Mouse (Mus musculus) embryonic fibroblast, embryonic 13.5 days (primary cell): ENCODE measurements around the gene Slc28a1. TPM values are rescaled to one million over a fixed set of nuclear protein-coding genes. Genes with fewer than 3 reads are reported as not detected.
"Not testable (repeated sequence)": the region's sequence is repeated elsewhere in the genome, so short reads cannot be mapped to it uniquely, and the experiment has no call there.

Source experiments
- H3K27ac ChIP-seq: 2 replicates; pipeline ENCODE4 v1.5.1; 2012; ENCODE audit warnings: low read length, control low read depth, inconsistent platforms; ENCODE audit not compliant: insufficient read depth
- H3K4me1 ChIP-seq: 2 replicates; pipeline ENCODE4 v1.6.1; 2011; ENCODE audit warnings: low read length; ENCODE audit not compliant: control insufficient read depth, insufficient read depth
- H3K4me3 ChIP-seq: 2 replicates; pipeline ENCODE4 v1.5.1; 2011; ENCODE audit warnings: mild to moderate bottlenecking, control low read depth, low read length; ENCODE audit not compliant: insufficient read depth
- CTCF ChIP-seq: IDR thresholded peaks from 2 replicates; pipeline ENCODE4 v1.5.1; 2011; ENCODE audit warnings: mild to moderate bottlenecking, control low read depth, low read length, moderate library complexity, borderline replicate concordance; ENCODE audit not compliant: insufficient read depth
- POLR2A ChIP-seq: IDR thresholded peaks from 2 replicates; pipeline ENCODE4 v1.6.1; 2011; ENCODE audit warnings: low read depth, mild to moderate bottlenecking, control low read depth, low read length, moderate library complexity
- polyA plus RNA-seq: library from polyadenylated mRNA; stranded (reverse); fragments of >200 nt; gene quantifications from 2 replicates; pipeline ENCODE4 v1.2.4, GENCODE M21; 2011; ENCODE audit warnings: low read depth; ENCODE audit not compliant: missing spikeins, insufficient read length

Slc28a1 gene
- polyA plus RNA-seq, 1 experiment = not detected

DNA sequence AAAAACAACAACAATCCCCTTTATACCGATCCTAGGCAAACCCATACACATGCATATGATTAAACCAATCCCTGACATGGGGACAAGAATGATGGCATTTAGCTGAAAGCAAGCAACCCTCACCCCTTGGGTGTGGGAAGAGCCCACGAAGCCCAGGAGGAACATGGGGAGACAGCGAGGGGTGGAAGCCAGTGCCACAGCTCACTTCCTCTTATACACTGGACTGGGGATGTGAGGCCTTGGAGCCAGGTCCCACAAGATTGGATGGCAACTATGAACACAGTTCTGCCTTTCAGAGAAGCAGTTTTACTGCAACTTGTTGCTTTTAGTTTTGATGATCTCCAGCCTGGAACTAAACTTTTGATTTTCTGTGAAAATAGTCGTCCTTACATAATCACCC, 85.2 kb downstream of the Slc28a1 start:
- peaks cover 3% of the 10 kb centered on the region for H3K4me1 ChIP-seq
- H3K27ac ChIP-seq = no peak overlapping the region
- no peak overlapping the region for H3K4me3 ChIP-seq
- TF ChIP-seq POLR2A (no peak), CTCF (no peak)

DNA sequence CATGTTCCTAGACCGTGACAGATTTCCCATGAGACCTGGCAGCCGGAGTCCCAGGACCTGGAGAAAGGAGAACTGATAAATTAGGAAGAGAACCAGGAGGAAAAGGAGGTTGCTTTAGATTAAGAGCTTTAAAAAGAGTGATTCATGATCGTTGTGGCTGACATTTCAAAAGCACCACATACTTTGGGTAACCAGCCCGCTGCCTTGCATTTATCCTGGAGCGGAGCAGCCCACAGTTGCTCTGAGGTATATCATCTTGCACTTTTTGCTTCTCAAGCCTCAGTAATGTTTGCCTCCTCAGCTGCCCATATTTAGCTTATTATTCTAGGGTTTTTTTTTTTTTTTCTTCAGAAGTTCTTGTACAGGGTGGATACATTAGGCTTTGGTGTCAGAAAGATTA, 87.8 kb downstream of the Slc28a1 start:
- H3K4me3 ChIP-seq = no peak overlapping the region
- no peak for TF ChIP-seq CTCF
- TF ChIP-seq POLR2A = no peak
- H3K27ac ChIP-seq = no peak overlapping the region; the same call in 1 of the 2 replicates
- H3K4me1 ChIP-seq = peaks cover 3% of the 10 kb centered on the region

DNA sequence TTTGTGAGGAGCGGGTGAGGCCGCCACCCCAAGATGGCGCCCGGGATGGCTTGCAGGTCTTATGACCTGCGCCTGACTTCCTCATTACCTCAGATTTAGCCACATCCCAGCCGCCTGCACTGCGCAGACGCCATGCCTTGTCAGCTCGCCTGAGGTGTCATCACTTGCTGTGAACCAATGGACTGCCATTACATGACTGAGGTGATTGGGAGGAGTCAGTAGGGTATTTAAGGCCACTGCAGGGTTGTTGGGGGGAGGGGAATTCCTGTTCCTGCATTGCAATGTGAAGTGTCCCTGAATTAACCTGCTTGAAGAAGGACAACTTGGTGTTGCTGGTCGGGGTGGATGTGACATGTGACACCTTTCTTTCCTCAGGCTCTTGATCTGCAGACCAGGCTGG, 89.0 kb downstream of the Slc28a1 start:
- H3K4me1 ChIP-seq, H3K4me3 ChIP-seq, H3K27ac ChIP-seq: not testable (repeated sequence)

GRCm38 (mm10) chr7:81208944-81209343, 94.3 kb downstream of the Slc28a1 start:
- Histone ChIP-seq H3K4me3 (no peak overlapping the region), H3K27ac (no peak overlapping the region), H3K4me1 (no peaks in the 10 kb centered on the region)
- TF ChIP-seq POLR2A = no peak
- TF ChIP-seq CTCF = peak; percentile 38; the same call in 1 of the 2 replicates

DNA sequence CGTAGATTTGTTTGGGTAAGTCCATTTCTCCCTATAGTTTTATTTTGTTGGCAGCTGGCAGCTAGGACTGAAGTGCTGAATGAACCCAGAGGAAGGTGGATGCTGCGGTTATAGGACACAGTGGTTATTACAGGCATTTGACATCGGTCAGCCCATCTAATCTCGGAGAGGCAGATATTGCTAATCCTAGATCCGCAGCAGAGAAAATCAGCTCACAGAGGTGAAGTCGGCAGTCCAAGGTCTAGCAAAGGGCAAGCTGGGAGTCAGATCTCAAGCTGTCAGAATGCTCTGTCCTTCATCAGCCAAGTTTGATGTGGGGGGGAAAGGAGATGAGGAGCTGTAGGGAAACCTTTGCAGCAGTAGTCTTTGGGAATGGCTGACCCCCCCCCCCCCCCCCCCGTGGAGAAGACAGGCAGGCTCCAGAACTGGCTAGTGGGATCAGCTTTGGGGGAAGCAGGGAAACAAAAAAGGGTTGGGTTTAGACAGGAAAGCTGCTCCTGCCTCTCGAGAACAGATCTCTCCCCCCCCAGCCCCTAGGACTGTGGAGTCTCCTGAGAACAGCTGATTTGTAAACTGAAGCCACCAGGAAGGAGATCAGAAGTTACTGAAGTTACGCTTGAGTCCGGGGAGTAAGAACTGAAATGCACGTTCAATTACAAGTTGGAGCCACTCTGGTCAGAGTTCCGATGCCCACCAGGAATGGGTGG, 95.5 kb downstream of the Slc28a1 start:
- H3K4me3 ChIP-seq = no peak overlapping the region
- TF ChIP-seq POLR2A (no peak), CTCF (no peak)
- no peaks in the 10 kb centered on the region for H3K4me1 ChIP-seq
- no peak overlapping the region for H3K27ac ChIP-seq

GRCm38 (mm10) chr7:81211760-81212159, 97.2 kb downstream of the Slc28a1 start:
- Histone ChIP-seq H3K4me1 (no peaks in the 10 kb centered on the region), H3K27ac (no peak overlapping the region), H3K4me3 (no peak overlapping the region)
- TF ChIP-seq CTCF = no peak
- no peak for TF ChIP-seq POLR2A

GRCm38 (mm10) chr7:81212261-81212681, 97.7 kb downstream of the Slc28a1 start:
- no peak overlapping the region for H3K27ac ChIP-seq
- peak overlapping the region; percentile 30; the same call in 1 of the 2 replicates for H3K4me3 ChIP-seq
- TF ChIP-seq CTCF = no peak
- no peak for TF ChIP-seq POLR2A
- H3K4me1 ChIP-seq = no peaks in the 10 kb centered on the region

DNA sequence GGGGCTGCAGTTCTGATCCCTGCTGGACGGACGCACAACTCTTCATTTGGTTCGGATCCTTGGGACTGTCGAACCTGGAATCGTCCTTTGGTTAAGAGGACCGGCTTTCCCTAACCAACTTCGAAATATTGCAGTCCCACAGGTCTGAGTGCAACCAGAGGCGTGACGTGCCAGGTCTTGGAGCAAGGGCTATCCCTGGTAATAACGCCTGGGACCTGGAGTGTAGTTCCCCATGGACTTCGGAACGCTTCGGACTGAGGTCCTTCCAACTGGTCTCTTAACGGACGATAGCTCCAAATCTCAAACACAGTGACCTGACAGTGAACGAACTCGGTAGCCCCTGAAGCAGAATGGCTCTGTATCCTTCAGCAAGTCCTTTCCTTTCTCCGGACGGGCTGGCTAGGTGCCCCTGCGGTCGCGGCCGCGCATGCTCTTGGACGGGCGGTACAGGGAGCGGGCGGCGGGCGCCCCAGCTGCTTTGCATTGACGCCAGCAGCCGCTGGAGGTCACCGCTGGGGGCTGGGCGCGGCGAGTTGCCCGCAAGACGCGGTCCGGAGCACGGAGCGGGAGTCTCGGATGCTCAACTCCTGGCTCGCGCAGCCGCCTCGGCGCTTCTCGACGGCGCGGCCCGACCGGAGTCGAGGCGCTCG, 98.2 kb downstream of the Slc28a1 start:
- peak overlapping the region; percentile 43 for H3K4me3 ChIP-seq
- TF ChIP-seq POLR2A (0 out of 2 replicates have a peak, but pooled peaks have one; percentile 33), CTCF (no peak)
- H3K27ac ChIP-seq = no peak overlapping the region
- no peaks in the 10 kb centered on the region for H3K4me1 ChIP-seq

- H3K4me3 ChIP-seq = peak within 1 kb of the TSS; percentile 54
- no peak within 1 kb of the TSS for H3K27ac ChIP-seq
- peak; percentile 33; the same call in 1 of the 2 replicates for TF ChIP-seq POLR2A
- no peak for TF ChIP-seq CTCF
- H3K4me1 ChIP-seq = no peaks in the 10 kb centered on the region
Observed at GRCm38 (mm10) chr7:81213347-81214152, 99.0 kb downstream of the Slc28a1 start, which contains the start of gene Pde8a. Gene Pde8a, plus strand, starts transcription at chr7:81213596.

GRCm38 (mm10) chr7:81214153-81214907, 99.7 kb downstream of the Slc28a1 start:
- TF ChIP-seq POLR2A (no peak), CTCF (no peak)
- Histone ChIP-seq H3K4me1 (no peaks in the 10 kb centered on the region), H3K27ac (no peak overlapping the region), H3K4me3 (peak overlapping the region; percentile 54)
